Mouse (Mus musculus): ENCODE results near the gene Ampd2.

DNA sequence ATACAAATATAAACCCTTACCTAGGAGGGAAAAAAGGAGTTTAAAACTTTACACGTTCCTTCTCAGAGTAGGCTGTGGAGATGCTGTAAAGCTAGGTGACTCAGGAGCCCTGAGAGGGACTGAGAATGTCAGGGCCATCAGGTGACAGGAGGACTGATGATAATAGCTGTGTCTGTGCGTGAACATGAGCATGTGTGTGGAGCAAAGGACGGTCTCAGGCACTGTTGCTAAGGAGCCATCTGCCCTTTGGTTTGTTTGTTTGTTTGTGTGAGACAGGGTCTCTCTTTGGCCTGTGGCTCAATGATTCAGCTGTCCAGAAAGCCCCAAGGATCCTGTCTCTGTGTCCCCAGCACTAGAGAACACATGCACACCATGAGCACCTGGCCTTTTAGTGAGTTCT is 34.6 kb upstream of the Ampd2 start:
- TF ChIP-seq CTCF (IDR thresholded peaks at IDR 0.05) (no peak), EP300 (IDR thresholded peaks at IDR 0.05) (no peak)
